Comparison of ENCODE assay signal across 9 mouse cellular contexts in genomic region chr1:130633761-130634410, GRCm38 (mm10). TPM values are rescaled to one million over a fixed set of nuclear protein-coding genes. Genes with fewer than 3 reads are reported as not detected.
DNase-seq lines count a peak whose midpoint lies in the region; ATAC-seq and TF ChIP-seq lines count a peak whose summit lies in the region.
"Had no signal": no experiment of that assay in that cellular context is flagged by ENCODE, and none has a peak within 500 bp of the region (broad histone marks: within the 10 kb centered on the region; RNA-seq: fewer than 3 reads in every experiment).

No protein-coding gene starts in this region.

- 0 out of 2 replicates have a peak, but pooled peaks have one; percentile 61 for ATAC-seq in hindbrain, postnatal 0 days

- 38% methylated on average over 16 of the region's 16 CpGs for WGBS in hindbrain, postnatal 0 days

- H3K27ac ChIP-seq in hindbrain, postnatal 0 days, result no peak overlapping the region

- H3K4me1 ChIP-seq in hindbrain, postnatal 0 days (ENCODE audit: insufficient read depth, low read length), result no peaks in the 10 kb centered on the region
- peaks cover 19% of the 10 kb centered on the region for H3K4me1 ChIP-seq in megakaryocyte, embryonic 14.5 days

- no peak overlapping the region for H3K4me3 ChIP-seq in hindbrain, postnatal 0 days (ENCODE audit: low read length)
- peak overlapping the region; percentile 60 for H3K4me3 ChIP-seq in megakaryocyte, embryonic 14.5 days (replicated peaks)

- H3K27me3 ChIP-seq in hindbrain, postnatal 0 days (ENCODE audit: insufficient read depth, low read length), result no peaks in the 10 kb centered on the region
- no peaks in the 10 kb centered on the region for H3K27me3 ChIP-seq in megakaryocyte, embryonic 14.5 days (replicated peaks)

- DNase-seq in NIH3T3 (ENCODE audit: low read depth), result peak; percentile 74
- DNase-seq in cerebellum, adult 9-10 months, result peak; percentile 11
- DNase-seq in frontal cortex, postnatal 10 days (ENCODE audit: low spot score in 2 of 2), result peak; percentile 15 to 67
- peak; percentile 73 for DNase-seq in hindbrain, postnatal 0 days (ENCODE audit: low spot score)
- DNase-seq in left cerebral cortex, adult 18-20 months (ENCODE audit: low spot score in 2 of 2), result peak; percentile 64 to 67
- DNase-seq in skeletal muscle tissue, adult 2 months (ENCODE audit: low read depth, low spot score), result peak; percentile 27
- DNase-seq in yolk sac, embryonic 10.5 days (ENCODE audit: low spot score), result peak; percentile 49

- H3K4me2 ChIP-seq in hindbrain, postnatal 0 days (ENCODE audit: low read depth, low read length), result no peak overlapping the region

- no peak overlapping the region for H3K9ac ChIP-seq in hindbrain, postnatal 0 days (replicated peaks; ENCODE audit: low read length)

- no peaks in the 10 kb centered on the region for H3K9me3 ChIP-seq in hindbrain, postnatal 0 days (ENCODE audit: low read length)
- H3K9me3 ChIP-seq in megakaryocyte, embryonic 14.5 days, result no peaks in the 10 kb centered on the region

- H3K36me3 ChIP-seq in hindbrain, postnatal 0 days (ENCODE audit: insufficient read depth, low read length), result no peaks in the 10 kb centered on the region
- no peaks in the 10 kb centered on the region for H3K36me3 ChIP-seq in megakaryocyte, embryonic 14.5 days (replicated peaks; ENCODE audit: low read length)

- peak; percentile 89 for TF ChIP-seq CTCF in hindbrain, postnatal 0 days (IDR thresholded peaks at IDR 0.05; ENCODE audit: low read depth)

RNA-seq across cellular contexts. Expression of gene Zp3r, which starts 4.5 kb away (rescaled TPM):
- total RNA-seq in hindbrain, postnatal 0 days (2014; rRNA removed), result not detected in 2 replicates
- polyA plus RNA-seq in hindbrain, postnatal 0 days (2015; fragmentation: Nextera tagmentation; extraction: Ambion mirVana), result not detected in 2 replicates
- not detected for total RNA-seq in left cerebral cortex, adult 18-20 months (2021)
- polyA plus RNA-seq in megakaryocyte, embryonic 14.5 days (2012; ENCODE audit: insufficient read depth, low replicate concordance), result not detected in 2 replicates
- polyA plus RNA-seq: neural tube, embryonic 14.5 days had no signal

RNA-seq across cellular contexts. Expression of gene C4bp, which starts 27.5 kb away (rescaled TPM):
- total RNA-seq in hindbrain, postnatal 0 days (2014; rRNA removed), result not detected in 2 replicates
- polyA plus RNA-seq in hindbrain, postnatal 0 days (2015; fragmentation: Nextera tagmentation; extraction: Ambion mirVana), result 0.08 and 0.18 TPM in 2 replicates
- not detected for total RNA-seq in left cerebral cortex, adult 18-20 months (2021)
- polyA plus RNA-seq in megakaryocyte, embryonic 14.5 days (2012; ENCODE audit: insufficient read depth, low replicate concordance), result not detected in 2 replicates
- polyA plus RNA-seq: neural tube, embryonic 14.5 days had no signal

Comparison
In these comparisons a context has a peak if more than half of its experiments do, and no peak if none do; other contexts are left out.
1. DNase-seq: peak in every context shown above with its lines; median percentile 74 in NIH3T3; 73 in hindbrain, postnatal 0 days; 66 in left cerebral cortex, adult 18-20 months; 49 in yolk sac, embryonic 10.5 days; 41 in frontal cortex, postnatal 10 days; 27 in skeletal muscle tissue, adult 2 months; 11 in cerebellum, adult 9-10 months.